Comparison of ENCODE assay signal across 9 mouse cellular contexts in genomic region chr1:125911337-125911900, GRCm38 (mm10). TPM values are rescaled to one million over a fixed set of nuclear protein-coding genes. Genes with fewer than 3 reads are reported as not detected.
DNase-seq lines count a peak whose midpoint lies in the region; ATAC-seq and TF ChIP-seq lines count a peak whose summit lies in the region.
"Had no signal": no experiment of that assay in that cellular context is flagged by ENCODE, and none has a peak within 500 bp of the region (broad histone marks: within the 10 kb centered on the region; RNA-seq: fewer than 3 reads in every experiment).

No protein-coding gene starts in this region.

- no peaks in the 10 kb centered on the region for H3K79me2 ChIP-seq in liver, adult 2 months (ENCODE audit: control insufficient read depth, insufficient read depth, low read length)

- H3K9me3 ChIP-seq in intestine, embryonic 15.5 days = no peaks in the 10 kb centered on the region

- peak; percentile 23 to 36 for DNase-seq in cerebellum, postnatal 4 days (ENCODE audit: low spot score in 2 of 2)
- peak; percentile 46 for DNase-seq in R1 (ENCODE audit: low read depth, low spot score)
- DNase-seq in forelimb bud, embryonic 11.5 days (ENCODE audit: low read depth, low spot score) = peak; percentile 19
- no peak for DNase-seq in liver, adult 2 months (ENCODE audit: extremely low read depth, low read depth, low spot score)
- no peak for DNase-seq in c-Kit-positive CD71-positive TER-119-positive erythroid progenitor cells, embryonic 14.5 days (ENCODE audit: low spot score)

- no peaks in the 10 kb centered on the region for H3K36me3 ChIP-seq in intestine, embryonic 15.5 days
- no peaks in the 10 kb centered on the region for H3K36me3 ChIP-seq in liver, adult 2 months (ENCODE audit: control insufficient read depth, insufficient read depth, low read length)

- under 1% methylated on average over 35 of the region's 35 CpGs for WGBS in intestine, embryonic 15.5 days
- 1% methylated on average over 35 of the region's 35 CpGs for WGBS in liver, adult 2 months
- WGBS in olfactory bulb, adult 2 months = under 1% methylated on average over 35 of the region's 35 CpGs

- peaks cover 17% of the 10 kb centered on the region for H3K4me1 ChIP-seq in intestine, embryonic 15.5 days (replicated peaks)
- no peaks in the 10 kb centered on the region for H3K4me1 ChIP-seq in liver, adult 2 months (ENCODE audit: control insufficient read depth, insufficient read depth, low read length)
- H3K4me1 ChIP-seq in olfactory bulb, adult 2 months (ENCODE audit: control insufficient read depth, insufficient read depth, low read length) = peaks cover 30% of the 10 kb centered on the region

- no peak; the same call in 1 of the 2 replicates for ATAC-seq in cerebellum, adult (ENCODE audit: insufficient number of reproducible peaks, low FRiP score, low TSS enrichment)
- peak; percentile 66 for ATAC-seq in intestine, embryonic 15.5 days

- H3K4me3 ChIP-seq in intestine, embryonic 15.5 days (replicated peaks) = peak overlapping the region; percentile 40
- H3K4me3 ChIP-seq in liver, adult 2 months (ENCODE audit: insufficient read depth, low read depth, low read length) = peak overlapping the region; percentile 17; the same call in 1 of the 2 replicates
- peak overlapping the region; percentile 41 for H3K4me3 ChIP-seq in olfactory bulb, adult 2 months (ENCODE audit: insufficient read depth, low read depth, low read length)

- peaks cover 40% of the 10 kb centered on the region for H3K27me3 ChIP-seq in intestine, embryonic 15.5 days (replicated peaks)
- peaks cover 12% of the 10 kb centered on the region for H3K27me3 ChIP-seq in liver, adult 2 months (ENCODE audit: control insufficient read depth, insufficient read depth, low read length)
- H3K27me3 ChIP-seq: CH12.LX had no signal

- peak overlapping the region; percentile 78 for H3K4me2 ChIP-seq in intestine, embryonic 15.5 days (replicated peaks)

- H3K27ac ChIP-seq in intestine, embryonic 15.5 days = no peak overlapping the region
- no peak overlapping the region for H3K27ac ChIP-seq in liver, adult 2 months (replicated peaks; ENCODE audit: insufficient read depth, low read depth, low read length)
- H3K27ac ChIP-seq in olfactory bulb, adult 2 months (ENCODE audit: insufficient read depth, low read depth, low read length) = no peak overlapping the region

- TF ChIP-seq CTCF in liver, adult 2 months (IDR thresholded peaks at IDR 0.05; ENCODE audit: low read depth, low read length) = no peak
- TF ChIP-seq CTCF in olfactory bulb, adult 2 months (IDR thresholded peaks at IDR 0.05; ENCODE audit: insufficient read depth, low read depth, low read length) = no peak

- H3K9ac ChIP-seq in intestine, embryonic 15.5 days = peak overlapping the region; percentile 33
- no peak overlapping the region for H3K9ac ChIP-seq in liver, adult 2 months (ENCODE audit: low read depth, low read length)

- TF ChIP-seq POLR2A in liver, adult 2 months (IDR thresholded peaks at IDR 0.05; ENCODE audit: extremely low read depth, insufficient read depth, low read length) = no peak
- no peak for TF ChIP-seq POLR2A in olfactory bulb, adult 2 months (IDR thresholded peaks at IDR 0.05; ENCODE audit: insufficient read depth, low read depth, low read length)

RNA-seq across cellular contexts. Expression of gene Lypd1, which starts 1.5 kb away (rescaled TPM):
- polyA plus RNA-seq in intestine, embryonic 15.5 days (2015; fragmentation: Nextera tagmentation; extraction: Ambion mirVana) = 2.2 and 2.6 TPM in 2 replicates
- not detected in 2 replicates for total RNA-seq in liver, adult 2 months (2014; rRNA removed)
- polyA plus RNA-seq in liver, adult 2 months (2012; rRNA removed) = not detected in 2 replicates
- not detected in 2 replicates for polyA plus RNA-seq in olfactory bulb, adult 2 months (2012; ENCODE audit: insufficient read depth, insufficient read length, low replicate concordance, missing spikeins)
- total RNA-seq: CH12.LX had no signal

Comparison
In these comparisons a context has a peak if more than half of its experiments do, and no peak if none do; other contexts are left out.
1. DNase-seq: peak in cerebellum, postnatal 4 days (2 of 2), R1 (single experiment) and forelimb bud, embryonic 11.5 days (single experiment); none in liver, adult 2 months (single experiment) and c-Kit-positive CD71-positive TER-119-positive erythroid progenitor cells, embryonic 14.5 days (single experiment).
2. Peak in every context shown above with its lines, with median percentiles within 50 percentile points of each other: H3K4me3 ChIP-seq.